Mouse (Mus musculus): ENCODE measurements at regions not wholly inside any gene's neighbourhood (a gene's known extent, or its start where the extent isn't known, plus 50 kb on each side); places are given as distances from the start of the nearest gene placed in this dataset.

DNA sequence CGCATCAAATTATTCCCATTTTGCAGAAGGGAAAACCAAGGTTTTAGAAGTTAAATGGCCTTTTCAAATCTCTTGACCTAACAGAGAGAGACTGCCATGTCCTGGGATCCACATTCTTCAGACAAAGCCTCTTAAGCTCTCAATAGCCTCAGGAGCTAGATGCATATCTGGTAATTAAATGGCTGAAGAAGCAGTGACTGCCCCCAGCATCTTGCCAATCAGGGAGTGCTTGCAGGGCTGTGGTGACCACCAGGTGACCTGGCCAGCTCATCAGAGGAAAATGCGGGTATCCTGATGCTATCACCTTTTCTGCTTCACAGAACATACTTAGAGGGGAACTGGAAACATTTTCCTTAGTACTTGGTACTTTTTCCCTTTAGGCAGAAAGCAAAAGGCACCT lies 227.2 kb downstream of the Wdr11 start:
- H3K4me3 ChIP-seq (ENCODE audit: insufficient read depth in 1 of 2, low read depth in 2 of 2, low read length in 2 of 2) = no peak overlapping the region
- H3K9me3 ChIP-seq (ENCODE audit: control insufficient read depth, low read length) = no peaks in the 10 kb centered on the region
- TF ChIP-seq EP300 (IDR thresholded peaks at IDR 0.05; ENCODE audit: low read depth) (no peak), CTCF (IDR thresholded peaks at IDR 0.05; ENCODE audit: low read depth) (no peak)
- no peaks in the 10 kb centered on the region for H3K4me1 ChIP-seq (replicated peaks; ENCODE audit: control insufficient read depth in 2 of 2, insufficient read depth in 2 of 2, low read length in 1 of 2)
- H3K27ac ChIP-seq = no peak overlapping the region
- no peak for DNase-seq (ENCODE audit: low read depth in 3 of 3, low spot score in 3 of 3)
- H3K9ac ChIP-seq (replicated peaks) = no peak overlapping the region
- H3K4me2 ChIP-seq (ENCODE audit: low read depth) = no peak overlapping the region
- no peaks in the 10 kb centered on the region for H3K36me3 ChIP-seq (replicated peaks; ENCODE audit: control insufficient read depth, insufficient read depth, low read depth)
- no peak for ATAC-seq (ENCODE audit: insufficient read depth)
- 62% methylated on average over 2 of the region's 2 CpGs for WGBS (ENCODE audit: insufficient replicate concordance)
- no peaks in the 10 kb centered on the region for H3K27me3 ChIP-seq (ENCODE audit: control insufficient read depth, insufficient read depth, low read length)

DNA sequence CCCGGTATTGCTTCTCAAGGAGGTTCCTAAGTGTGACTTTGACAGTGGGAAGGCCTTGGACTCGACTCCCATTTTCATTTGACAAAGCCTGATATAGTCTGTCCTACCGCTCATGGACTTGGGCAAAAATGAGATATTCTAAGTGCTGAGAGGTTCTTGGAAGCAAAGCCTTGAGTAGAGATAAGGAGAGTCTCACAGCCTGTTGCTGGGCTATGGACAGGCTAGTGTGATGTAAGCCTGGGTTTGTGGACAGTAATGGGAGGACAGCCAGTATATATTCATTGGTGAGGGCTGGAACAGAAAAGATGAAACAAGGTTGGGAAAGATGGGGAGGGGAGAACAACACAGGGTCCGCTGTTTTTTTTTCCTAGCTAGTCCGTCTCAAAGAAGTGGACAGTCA lies 228.0 kb downstream of the Wdr11 start:
- TF ChIP-seq CTCF (IDR thresholded peaks at IDR 0.05; ENCODE audit: low read depth) = no peak
- no peak for TF ChIP-seq EP300 (IDR thresholded peaks at IDR 0.05; ENCODE audit: low read depth)
- Histone ChIP-seq H3K4me2 (ENCODE audit: low read depth) (no peak overlapping the region), H3K4me3 (ENCODE audit: insufficient read depth in 1 of 2, low read depth in 2 of 2, low read length in 2 of 2) (no peak overlapping the region), H3K9ac (replicated peaks) (no peak overlapping the region), H3K9me3 (ENCODE audit: control insufficient read depth, low read length) (no peaks in the 10 kb centered on the region), H3K27me3 (ENCODE audit: control insufficient read depth, insufficient read depth, low read length) (no peaks in the 10 kb centered on the region), H3K27ac (no peak overlapping the region), H3K36me3 (replicated peaks; ENCODE audit: control insufficient read depth, insufficient read depth, low read depth) (no peaks in the 10 kb centered on the region), H3K4me1 (replicated peaks; ENCODE audit: control insufficient read depth in 2 of 2, insufficient read depth in 2 of 2, low read length in 1 of 2) (no peaks in the 10 kb centered on the region)
- DNase-seq (ENCODE audit: low read depth in 3 of 3, low spot score in 3 of 3) (no peak), ATAC-seq (ENCODE audit: insufficient read depth) (no peak)
- 64% methylated on average over 5 of the region's 5 CpGs for WGBS (ENCODE audit: insufficient replicate concordance)

GRCm38 (mm10) chr7:129828970-129829369 lies 237.3 kb downstream of the Wdr11 start:
- ATAC-seq (ENCODE audit: insufficient read depth) = no peak
- TF ChIP-seq EP300 (IDR thresholded peaks at IDR 0.05; ENCODE audit: low read depth) = no peak
- no peak for TF ChIP-seq CTCF (IDR thresholded peaks at IDR 0.05; ENCODE audit: low read depth)
- H3K4me1 ChIP-seq (replicated peaks; ENCODE audit: control insufficient read depth in 2 of 2, insufficient read depth in 2 of 2, low read length in 1 of 2) = no peaks in the 10 kb centered on the region
- no peaks in the 10 kb centered on the region for H3K36me3 ChIP-seq (replicated peaks; ENCODE audit: control insufficient read depth, insufficient read depth, low read depth)
- no peaks in the 10 kb centered on the region for H3K9me3 ChIP-seq (ENCODE audit: control insufficient read depth, low read length)
- H3K27me3 ChIP-seq (ENCODE audit: control insufficient read depth, insufficient read depth, low read length) = no peaks in the 10 kb centered on the region
- H3K4me3 ChIP-seq (ENCODE audit: insufficient read depth in 1 of 2, low read depth in 2 of 2, low read length in 2 of 2) = no peak overlapping the region
- no peak overlapping the region for H3K4me2 ChIP-seq (ENCODE audit: low read depth)
- no peak overlapping the region for H3K27ac ChIP-seq
- no peak overlapping the region for H3K9ac ChIP-seq (replicated peaks)
- WGBS (ENCODE audit: insufficient replicate concordance) = 49% methylated on average over 1 of the region's 1 CpGs
- DNase-seq (ENCODE audit: low read depth in 3 of 3, low spot score in 3 of 3) = no peak

- H3K4me3 ChIP-seq (ENCODE audit: insufficient read depth in 1 of 2, low read depth in 2 of 2, low read length in 2 of 2) = no peak overlapping the region
- no peak for ATAC-seq (ENCODE audit: insufficient read depth)
- no peaks in the 10 kb centered on the region for H3K27me3 ChIP-seq (ENCODE audit: control insufficient read depth, insufficient read depth, low read length)
Observed at GRCm38 (mm10) chr7:129832830-129833229, 241.2 kb downstream of the Wdr11 start.

DNA sequence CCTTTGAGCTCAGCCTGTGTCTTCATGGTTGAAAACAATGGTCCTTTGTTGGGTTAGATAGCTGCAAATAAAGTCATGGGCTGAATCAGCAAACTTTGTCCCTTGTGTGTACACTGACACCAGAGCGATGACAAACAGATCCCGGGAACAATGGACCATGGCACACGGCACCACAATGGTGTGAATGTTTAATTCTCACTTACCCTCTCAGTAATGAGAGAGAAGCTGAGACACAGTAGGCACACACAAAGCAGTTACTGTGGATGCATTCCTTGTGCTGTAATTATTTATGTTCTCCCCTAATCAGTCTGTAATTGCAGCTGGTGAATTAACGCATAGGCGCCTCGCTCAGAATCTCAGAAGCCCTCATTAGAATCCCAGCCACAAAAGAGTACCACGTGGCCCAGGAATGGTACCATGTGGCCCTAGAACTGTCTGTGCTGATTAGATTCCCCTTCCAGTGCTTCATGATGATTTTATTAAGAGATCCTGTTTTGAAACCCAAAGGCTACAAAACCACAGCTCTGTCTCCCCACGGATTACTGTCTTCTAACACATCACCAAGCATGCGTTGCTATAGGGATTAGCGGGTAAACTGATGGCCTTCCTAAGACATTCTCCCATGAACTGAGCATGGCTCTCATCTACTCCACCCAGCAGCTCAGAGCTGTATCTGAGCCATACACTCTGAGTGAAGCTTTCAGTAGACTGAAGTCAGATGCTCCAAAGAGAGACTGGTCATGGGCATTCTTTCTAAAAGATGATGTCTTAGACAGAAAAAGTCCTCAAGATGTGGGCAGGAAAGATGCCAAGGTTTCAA lies 250.8 kb downstream of the Wdr11 start:
- 68% methylated on average over 10 of the region's 10 CpGs for WGBS (ENCODE audit: insufficient replicate concordance)
- DNase-seq (ENCODE audit: low read depth in 3 of 3, low spot score in 3 of 3) (no peak), ATAC-seq (ENCODE audit: insufficient read depth) (no peak)
- no peak overlapping the region for H3K9ac ChIP-seq (replicated peaks)
- no peaks in the 10 kb centered on the region for H3K27me3 ChIP-seq (ENCODE audit: control insufficient read depth, insufficient read depth, low read length)
- no peaks in the 10 kb centered on the region for H3K36me3 ChIP-seq (replicated peaks; ENCODE audit: control insufficient read depth, insufficient read depth, low read depth)
- no peaks in the 10 kb centered on the region for H3K9me3 ChIP-seq (ENCODE audit: control insufficient read depth, low read length)
- H3K4me1 ChIP-seq (replicated peaks; ENCODE audit: control insufficient read depth in 2 of 2, insufficient read depth in 2 of 2, low read length in 1 of 2) = no peaks in the 10 kb centered on the region
- H3K4me3 ChIP-seq (ENCODE audit: insufficient read depth in 1 of 2, low read depth in 2 of 2, low read length in 2 of 2) = no peak overlapping the region
- TF ChIP-seq CTCF (IDR thresholded peaks at IDR 0.05; ENCODE audit: low read depth) (no peak), EP300 (IDR thresholded peaks at IDR 0.05; ENCODE audit: low read depth) (no peak)
- H3K4me2 ChIP-seq (ENCODE audit: low read depth) = no peak overlapping the region
- H3K27ac ChIP-seq = no peak overlapping the region

More at GRCm38 (mm10) chr7:129832830-129833229, 241.2 kb downstream of the Wdr11 start:
- H3K4me1 ChIP-seq (replicated peaks; ENCODE audit: control insufficient read depth in 2 of 2, insufficient read depth in 2 of 2, low read length in 1 of 2) = no peaks in the 10 kb centered on the region
- TF ChIP-seq CTCF (IDR thresholded peaks at IDR 0.05; ENCODE audit: low read depth) (no peak), EP300 (IDR thresholded peaks at IDR 0.05; ENCODE audit: low read depth) (no peak)
- H3K27ac ChIP-seq = no peak overlapping the region
- H3K9ac ChIP-seq (replicated peaks) = no peak overlapping the region
- no peak for DNase-seq (ENCODE audit: low read depth in 3 of 3, low spot score in 3 of 3)
- H3K36me3 ChIP-seq (replicated peaks; ENCODE audit: control insufficient read depth, insufficient read depth, low read depth) = no peaks in the 10 kb centered on the region
- no peaks in the 10 kb centered on the region for H3K9me3 ChIP-seq (ENCODE audit: control insufficient read depth, low read length)
- H3K4me2 ChIP-seq (ENCODE audit: low read depth) = no peak overlapping the region
- WGBS (ENCODE audit: insufficient replicate concordance) = 66% methylated on average over 8 of the region's 8 CpGs
